Mouse (Mus musculus) ES-Bruce4 (cell line): Measurements from ENCODE around the gene Ankrd40.

Experiments used
- EP300 ChIP-seq: IDR thresholded peaks from 2 replicates; pipeline ENCODE4 v1.6.1; 2011; ENCODE audit warnings: low read depth, low read length; ENCODE audit not compliant: insufficient read depth
- POLR2A ChIP-seq: IDR thresholded peaks from one replicate; pipeline ENCODE4 v1.8.1; 2011; ENCODE audit warnings: low read length; ENCODE audit not compliant: insufficient read depth

- TF ChIP-seq EP300 (no peak), POLR2A (no peak)
Measured at GRCm38 (mm10) chr11:94374276-94374948, 46.6 kb downstream of the Ankrd40 start.
